Mouse (Mus musculus) inflammation-experienced regulatory T-cells (primary cell): Measurements from ENCODE around the gene Yars2. TPM values are rescaled to one million over a fixed set of nuclear protein-coding genes. Genes with fewer than 3 reads are reported as not detected.

Experiments
- polyA plus RNA-seq, 2 experiments: library from polyadenylated mRNA; unstranded; fragments of 100-300 nt; shearing (Covaris generic); gene quantifications; one replicate each; pipeline ENCODE4 v1.2.1; 2017

Gene Yars2
- 10 to 100 TPM; 29.6 to 46.8 TPM for polyA plus RNA-seq

GRCm38 (mm10) chr16:16302369-16303137 lies at the start of gene Yars2:
Gene Yars2 (plus strand): TSS chr16:16302965.

GRCm38 (mm10) chr16:16358481-16359100 lies 55.8 kb downstream of the Yars2 start, which contains the start of gene Dnm1l:
Gene Dnm1l (minus strand): TSS chr16:16358959.

Other genes starting within 250 kb of the Yars2 start
- gene Pkp2, start 89.6 kb upstream of the Yars2 start, polyA plus RNA-seq: 1 to 10 TPM in 1 of 2 experiments, under 1 TPM in 1; 0.66 to 2.9 TPM
- gene Dnm1l, start 56.0 kb downstream of the Yars2 start, polyA plus RNA-seq: 10 to 100 TPM; 50.9 to 56.1 TPM